Mouse (Mus musculus) liver, embryonic 14.5 days (tissue): ENCODE results near the gene Nrxn2. TPM values are rescaled to one million over a fixed set of nuclear protein-coding genes. Genes with fewer than 3 reads are reported as not detected.

Experiments
- ATAC-seq: fragments of 200-750 bp; cut with Nextera tagmentation; 2 replicates; pipeline ENCODE4 v1.8.0; 2017; ENCODE audit warnings: moderate number of reproducible peaks, mild to moderate bottlenecking, moderate library complexity; ENCODE audit not compliant: insufficient read depth
- DNase-seq, 3 experiments: peaks; one replicate each; pipeline ENCODE4 v3.0.0-alpha.2; 2012 to 2013; ENCODE audit warnings: low read depth in 3 of 3, low spot score in 3 of 3
- H3K27ac ChIP-seq: fragments of 300-500 bp; sonication (generic); 2 replicates; pipeline ENCODE4 v1.5.1; 2014; ENCODE audit warnings: moderate library complexity, mild to moderate bottlenecking, control low read depth, inconsistent platforms
- H3K27me3 ChIP-seq: fragments of 300-500 bp; sonication (generic); 2 replicates; pipeline ENCODE4 v1.6.1; 2014; ENCODE audit warnings: mild to moderate bottlenecking, low read length, moderate library complexity; ENCODE audit not compliant: control insufficient read depth, insufficient read depth
- H3K36me3 ChIP-seq: fragments of 300-500 bp; sonication (generic); replicated peaks from 2 replicates; pipeline ENCODE4 v1.6.1; 2014; ENCODE audit warnings: low read depth; ENCODE audit not compliant: control insufficient read depth, insufficient read depth
- H3K4me1 ChIP-seq, 2 experiments: fragments of 200-500 bp in 1 of 2; fragments of 300-500 bp in 1 of 2; sonication (generic) in 1 of 2; replicated peaks; 2 replicates each; pipeline ENCODE4 v1.6.1; 2012 to 2014; ENCODE audit warnings: antibody characterized with exemption in 1 of 2, inconsistent platforms in 1 of 2, low read length in 1 of 2; ENCODE audit not compliant: control insufficient read depth in 2 of 2, insufficient read depth in 2 of 2
- H3K4me2 ChIP-seq: fragments of 300-500 bp; sonication (generic); 2 replicates; pipeline ENCODE4 v1.6.1; 2014; ENCODE audit warnings: low read depth, mild to moderate bottlenecking, control low read depth, moderate library complexity
- H3K4me3 ChIP-seq, 2 experiments: fragments of 200-500 bp in 1 of 2; fragments of 300-500 bp in 1 of 2; sonication (generic) in 1 of 2; 2 replicates each; pipeline ENCODE4 v1.5.1; 2012 to 2014; ENCODE audit warnings: low read depth in 2 of 2, low read length in 2 of 2, mild to moderate bottlenecking in 2 of 2, control low read depth in 1 of 2, inconsistent platforms in 1 of 2, moderate library complexity in 1 of 2; ENCODE audit not compliant: insufficient read depth in 1 of 2
- H3K9ac ChIP-seq: fragments of 300-500 bp; sonication (generic); replicated peaks from 2 replicates; pipeline ENCODE4 v1.6.1; 2014; ENCODE audit warnings: mild to moderate bottlenecking, control low read depth, moderate library complexity
- H3K9me3 ChIP-seq: fragments of 300-500 bp; sonication (generic); 2 replicates; pipeline ENCODE4 v1.6.1; 2016; ENCODE audit warnings: low read length, mixed read lengths; ENCODE audit not compliant: control insufficient read depth
- CTCF ChIP-seq: IDR thresholded peaks from 2 replicates; pipeline ENCODE4 v1.5.1; 2016; ENCODE audit warnings: antibody characterized with exemption, low read depth, control low read depth
- EP300 ChIP-seq: IDR thresholded peaks from 2 replicates; pipeline ENCODE4 v1.6.1; 2016; ENCODE audit warnings: antibody characterized with exemption, low read depth
- WGBS: fragments of 180-500 bp; shearing (Covaris S2); extraction: QIAGEN DNeasy Blood & Tissue Kit; methylation state at CpG from one replicate; pipeline ENCODE4 v1.1.7; 2014; ENCODE audit not compliant: insufficient replicate concordance; 5-methylcytosine and 5-hydroxymethylcytosine counted together
- polyA plus RNA-seq, 2 experiments: library from polyadenylated mRNA; depleted of rRNA in 1 of 2; stranded (reverse) in 1 of 2; unstranded in 1 of 2; fragments of >200 nt; fragmentation: Nextera tagmentation in 1 of 2; extraction: Ambion mirVana in 1 of 2; gene quantifications; 2 replicates each; pipeline versions ENCODE4 v1.2.1 to v1.2.3; 2012 to 2014

Gene Nrxn2
- polyA plus RNA-seq, 2 experiments = 0.27 to 0.46 TPM

DNA sequence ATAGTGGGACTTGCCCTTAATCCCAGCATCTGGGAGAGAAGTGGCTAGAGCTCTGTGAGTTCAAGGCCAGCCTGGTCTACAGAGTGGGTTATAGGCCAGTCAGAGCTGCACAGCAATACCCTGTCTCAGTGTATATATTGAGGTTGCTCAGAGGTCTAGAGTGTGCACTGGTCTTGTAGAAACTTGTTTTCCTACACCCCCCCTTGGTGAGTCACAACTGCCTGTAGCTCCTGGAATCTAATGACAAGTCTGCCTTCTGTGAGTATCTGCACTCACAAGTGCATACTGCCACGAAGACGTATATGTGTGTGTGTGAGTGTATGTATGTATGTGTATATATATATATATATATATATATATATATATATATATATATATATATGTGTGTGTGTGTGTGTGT, 60.0 kb downstream of the Nrxn2 start:
- Histone ChIP-seq H3K9me3 (no peaks in the 10 kb centered on the region), H3K27ac (no peak overlapping the region), H3K4me3 (no peak overlapping the region), H3K27me3 (no peaks in the 10 kb centered on the region), H3K4me1 (peaks cover 0 to 4% of the 10 kb centered on the region in 2 experiments; a peak in 2 of 4 replicates), H3K36me3 (no peaks in the 10 kb centered on the region), H3K4me2 (no peak overlapping the region), H3K9ac (no peak overlapping the region)
- TF ChIP-seq CTCF = no peak
- no peak for TF ChIP-seq EP300
- no peak for ATAC-seq
- WGBS = 48% methylated on average over 2 of the region's 2 CpGs
- DNase-seq = no peak

DNA sequence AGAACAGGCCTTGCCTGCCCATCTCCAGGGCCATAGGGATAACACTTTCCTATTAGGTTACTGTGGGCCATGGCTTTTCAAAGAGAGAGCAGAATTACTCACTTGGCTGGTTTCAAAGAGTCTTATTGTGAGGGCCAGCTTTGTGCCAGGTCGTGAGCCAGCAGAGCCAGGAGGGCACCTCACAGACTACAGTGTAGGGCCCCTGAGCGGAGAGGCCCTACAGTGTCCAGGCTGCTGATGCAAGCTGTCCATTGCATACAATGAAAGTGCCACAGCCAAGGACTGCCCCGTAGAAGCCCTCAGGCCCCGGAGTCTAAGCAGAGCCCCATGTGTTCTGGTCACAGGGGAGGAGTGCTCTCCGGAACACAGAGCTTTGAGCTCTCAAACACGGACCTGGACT, 64.4 kb downstream of the Nrxn2 start:
- Histone ChIP-seq H3K4me1 (no peaks in the 10 kb centered on the region), H3K4me2 (no peak overlapping the region), H3K9me3 (no peaks in the 10 kb centered on the region), H3K9ac (no peak overlapping the region), H3K27me3 (no peaks in the 10 kb centered on the region), H3K4me3 (no peak overlapping the region), H3K36me3 (no peaks in the 10 kb centered on the region), H3K27ac (no peak overlapping the region)
- no peak for DNase-seq
- WGBS = 71% methylated on average over 6 of the region's 6 CpGs
- no peak for TF ChIP-seq EP300
- TF ChIP-seq CTCF = no peak
- no peak for ATAC-seq

DNA sequence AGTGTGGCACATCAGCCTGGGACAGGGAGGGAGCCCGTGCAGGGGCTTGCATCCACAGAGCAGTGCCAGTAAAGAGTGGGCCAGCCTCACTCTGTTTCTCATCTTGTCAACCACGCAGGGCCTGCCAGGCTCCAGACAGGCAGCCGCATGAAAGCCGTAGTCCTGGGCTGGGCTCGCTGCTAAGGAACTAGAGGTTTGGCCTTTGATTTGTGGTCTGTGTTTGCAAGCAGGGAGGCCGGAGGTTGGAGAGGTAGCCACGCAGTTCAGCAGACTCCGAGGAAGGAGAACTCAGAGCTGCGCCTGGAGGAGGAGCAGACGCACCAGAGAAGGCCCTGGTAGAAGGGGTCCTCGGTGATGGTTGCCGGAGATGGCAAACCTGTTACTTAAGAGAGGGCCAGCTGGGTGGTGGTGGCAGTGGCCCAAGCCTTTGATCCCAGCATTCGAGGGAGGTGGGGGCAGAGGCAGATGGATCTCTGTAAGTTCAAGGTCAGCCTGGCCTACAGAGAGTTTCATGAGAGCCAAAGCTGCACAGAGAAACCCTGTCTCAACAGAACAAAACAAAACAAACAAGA, 66.6 kb downstream of the Nrxn2 start:
- no peaks in the 10 kb centered on the region for H3K9me3 ChIP-seq
- TF ChIP-seq CTCF (no peak), EP300 (no peak)

DNA sequence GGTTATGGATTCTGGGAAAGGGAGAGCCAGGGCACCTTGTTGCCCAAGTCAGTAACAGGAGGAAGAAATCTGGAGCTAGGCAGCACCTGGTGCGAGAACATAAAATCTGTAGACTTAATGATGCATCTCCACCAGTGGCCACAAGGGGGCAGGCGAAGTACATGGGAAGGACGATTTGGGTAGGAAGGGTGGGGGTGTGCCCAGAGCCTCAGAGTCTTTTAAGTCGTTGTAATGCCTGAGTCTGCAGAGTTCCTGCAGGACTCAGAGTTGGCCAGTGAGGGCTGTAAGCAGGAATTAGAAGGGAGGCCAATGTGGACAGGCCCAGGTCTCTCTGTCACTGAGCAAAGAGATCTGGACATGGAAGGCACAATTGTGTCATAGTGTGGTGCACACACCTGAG, 70.5 kb downstream of the Nrxn2 start:
- Histone ChIP-seq H3K27ac (no peak overlapping the region), H3K4me3 (no peak overlapping the region), H3K4me1 (no peaks in the 10 kb centered on the region), H3K4me2 (no peak overlapping the region), H3K9me3 (no peaks in the 10 kb centered on the region), H3K9ac (no peak overlapping the region), H3K27me3 (no peaks in the 10 kb centered on the region; the same call in 1 of the 2 replicates), H3K36me3 (no peaks in the 10 kb centered on the region)
- ATAC-seq = no peak
- peak; percentile 36 to 48 (median 38) for DNase-seq
- TF ChIP-seq CTCF (peak; percentile 95), EP300 (no peak)
- WGBS = 3% methylated on average over 4 of the region's 4 CpGs

More for the DNA sequence above, 66.6 kb downstream of the Nrxn2 start:
- DNase-seq = no peak
- Histone ChIP-seq H3K36me3 (no peaks in the 10 kb centered on the region), H3K27ac (no peak overlapping the region), H3K27me3 (no peaks in the 10 kb centered on the region), H3K4me3 (no peak overlapping the region), H3K4me2 (no peak overlapping the region), H3K4me1 (no peaks in the 10 kb centered on the region), H3K9ac (no peak overlapping the region)
- ATAC-seq = no peak
- WGBS = 51% methylated on average over 13 of the region's 13 CpGs

DNA sequence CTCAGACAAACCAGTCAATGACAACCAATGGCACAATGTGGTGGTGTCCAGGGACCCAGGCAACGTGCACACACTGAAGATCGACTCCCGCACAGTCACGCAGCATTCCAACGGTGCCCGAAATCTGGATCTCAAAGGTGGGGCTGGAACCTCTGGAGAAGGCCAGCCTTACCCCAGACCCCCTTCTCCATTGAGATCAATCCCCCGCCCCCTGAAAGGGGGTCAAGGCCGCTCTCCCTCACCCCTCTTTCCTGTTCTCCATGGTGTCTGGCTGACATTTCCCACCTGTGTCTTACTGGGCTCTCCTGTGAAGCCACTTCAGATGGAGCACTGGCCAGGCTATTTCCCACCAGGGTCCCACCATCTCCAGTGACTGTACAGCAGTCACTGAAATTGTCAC, 73.0 kb downstream of the Nrxn2 start:
- Histone ChIP-seq H3K27me3 (peaks cover 21% of the 10 kb centered on the region), H3K36me3 (no peaks in the 10 kb centered on the region), H3K9me3 (no peaks in the 10 kb centered on the region), H3K27ac (no peak overlapping the region), H3K4me2 (no peak overlapping the region), H3K4me3 (no peak overlapping the region), H3K4me1 (no peaks in the 10 kb centered on the region), H3K9ac (no peak overlapping the region)
- TF ChIP-seq EP300 (no peak), CTCF (no peak)
- ATAC-seq = no peak
- DNase-seq = no peak
- 71% methylated on average over 8 of the region's 8 CpGs for WGBS
